Mouse (Mus musculus) testis, adult 2 months (tissue): ENCODE data around the gene C3. TPM values are rescaled to one million over a fixed set of nuclear protein-coding genes. Genes with fewer than 3 reads are reported as not detected.
A peak's percentile ranks its signal among the peaks of the same experiment; 100 is the strongest.

Experiments used
- H3K27ac ChIP-seq: fragments of 200-500 bp; 2 replicates; pipeline ENCODE4 v1.5.1; 2012; ENCODE audit warnings: low read depth, low read length; ENCODE audit not compliant: control insufficient read depth, insufficient read depth
- H3K27me3 ChIP-seq: fragments of 200-500 bp; 2 replicates; pipeline ENCODE4 v1.6.1; 2012; ENCODE audit warnings: mild to moderate bottlenecking, low read length, moderate library complexity; ENCODE audit not compliant: control insufficient read depth, insufficient read depth
- H3K36me3 ChIP-seq: fragments of 200-500 bp; 2 replicates; pipeline ENCODE4 v1.6.1; 2012; ENCODE audit warnings: mild to moderate bottlenecking, low read length; ENCODE audit not compliant: control insufficient read depth, insufficient read depth
- H3K4me1 ChIP-seq: fragments of 200-500 bp; 2 replicates; pipeline ENCODE4 v1.6.1; 2012; ENCODE audit warnings: low read length; ENCODE audit not compliant: control insufficient read depth, insufficient read depth
- H3K4me3 ChIP-seq: fragments of 200-500 bp; 2 replicates; pipeline ENCODE4 v1.5.1; 2012; ENCODE audit warnings: low read depth, mild to moderate bottlenecking, low read length, moderate library complexity, mixed read lengths; ENCODE audit not compliant: control insufficient read depth
- CTCF ChIP-seq: fragments of 200-500 bp; IDR thresholded peaks from 2 replicates; pipeline ENCODE4 v1.5.1; 2012; ENCODE audit warnings: low read depth, mild to moderate bottlenecking, inconsistent platforms, low read length, moderate library complexity; ENCODE audit not compliant: control insufficient read depth, insufficient read depth, insufficient replicate concordance
- POLR2A ChIP-seq: fragments of 200-500 bp; IDR thresholded peaks from 2 replicates; pipeline ENCODE4 v1.6.1; 2012; ENCODE audit warnings: low read depth, mild to moderate bottlenecking, inconsistent platforms, low read length, moderate library complexity; ENCODE audit not compliant: control insufficient read depth
- polyA plus RNA-seq: library from polyadenylated mRNA; depleted of rRNA; stranded (reverse); fragments of >200 nt; gene quantifications from 2 replicates; pipeline ENCODE4 v1.2.3, GENCODE M21; 2012

Gene C3
- polyA plus RNA-seq, 1 experiment: 6.3 TPM

DNA sequence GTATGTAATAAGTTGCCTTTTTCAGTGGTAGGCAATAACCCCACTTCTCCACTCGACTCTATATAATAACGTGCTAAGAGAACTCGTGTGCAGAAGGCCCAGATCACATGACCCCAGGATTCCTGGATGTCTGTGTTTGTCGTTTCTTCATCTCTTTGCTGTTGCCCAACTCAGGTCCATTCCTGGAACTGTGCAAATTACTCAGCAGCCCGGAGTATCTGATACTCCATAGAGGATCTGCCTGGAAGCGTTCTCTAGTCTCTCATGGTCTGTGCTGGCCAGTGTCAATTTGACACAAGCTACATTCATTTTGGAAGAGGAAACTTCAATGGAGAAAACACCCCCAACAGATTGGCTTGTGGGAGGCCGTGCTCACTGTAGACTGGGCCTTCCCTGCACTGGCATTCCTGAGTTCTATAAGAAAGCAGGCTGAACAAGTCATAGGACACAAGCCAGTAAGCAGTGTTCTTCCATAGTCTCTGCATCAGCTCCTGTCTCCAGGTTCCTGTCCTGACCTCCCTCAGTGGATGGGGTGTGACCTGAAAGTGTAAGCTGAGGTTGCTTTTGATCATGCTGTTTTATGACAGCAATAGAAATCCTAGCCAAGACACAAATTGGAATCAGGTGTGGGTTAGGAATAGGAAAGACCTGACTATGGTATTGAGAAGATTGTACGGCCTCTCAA is 32.5 kb downstream of the C3 start:
- Histone ChIP-seq H3K27ac (no peak overlapping the region), H3K4me3 (no peak overlapping the region), H3K4me1 (peaks cover 3% of the 10 kb centered on the region), H3K27me3 (no peaks in the 10 kb centered on the region), H3K36me3 (no peaks in the 10 kb centered on the region)
- TF ChIP-seq CTCF (no peak), POLR2A (no peak)

DNA sequence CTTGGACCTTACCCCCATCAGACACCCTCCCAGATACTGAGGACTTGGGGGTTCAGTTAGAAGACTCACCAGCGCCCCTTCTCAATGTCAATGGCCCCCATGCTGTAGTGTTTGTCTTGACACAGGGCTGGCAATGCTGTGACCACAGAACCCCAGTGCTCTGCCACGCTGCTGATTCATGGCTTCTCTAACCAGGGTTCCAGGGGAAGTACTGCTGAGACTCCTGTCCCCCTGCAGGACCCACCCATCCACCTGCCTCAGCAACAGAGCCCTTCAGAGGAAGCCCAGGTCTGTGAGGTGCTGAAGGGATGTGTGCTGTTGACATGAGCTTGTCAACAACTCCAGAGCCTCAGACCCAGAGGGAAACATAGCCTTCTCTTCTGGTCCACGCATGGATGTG is 33.2 kb downstream of the C3 start:
- H3K27me3 ChIP-seq: no peaks in the 10 kb centered on the region
- H3K36me3 ChIP-seq: no peaks in the 10 kb centered on the region
- TF ChIP-seq POLR2A (no peak), CTCF (no peak)
- no peak overlapping the region for H3K4me3 ChIP-seq
- H3K4me1 ChIP-seq: peaks cover 6% of the 10 kb centered on the region
- H3K27ac ChIP-seq: no peak overlapping the region

DNA sequence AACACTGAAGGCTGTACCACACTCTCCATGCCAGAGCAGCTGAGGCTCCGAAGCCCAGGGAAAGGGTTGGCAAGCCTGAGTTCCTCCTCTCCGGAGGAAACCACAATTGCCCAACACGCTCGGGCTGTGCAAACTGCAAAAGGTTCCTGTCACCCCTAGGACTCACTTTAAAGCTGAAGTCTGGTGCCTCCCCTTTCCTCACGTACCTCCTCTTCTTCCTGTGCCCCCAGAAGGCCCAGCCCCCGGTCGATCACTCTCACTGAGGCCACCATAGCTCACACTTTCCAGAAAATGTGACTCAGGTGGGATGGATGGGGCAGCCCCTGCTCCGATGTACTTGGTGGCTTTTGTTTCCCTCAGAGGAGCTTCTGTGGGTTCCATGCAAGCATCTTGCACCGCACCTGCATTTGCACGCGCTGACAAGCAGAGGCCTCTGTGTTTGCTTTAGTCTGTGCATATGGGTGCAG is 33.9 kb downstream of the C3 start, which contains the start of gene Tnfsf14:
Gene Tnfsf14 (minus strand): TSS at position 137 of the 467 bp plus-strand sequence.
- Histone ChIP-seq H3K4me3 (no peak within 1 kb of the TSS), H3K36me3 (no peaks in the 10 kb centered on the region), H3K27me3 (no peaks in the 10 kb centered on the region), H3K27ac (no peak within 1 kb of the TSS), H3K4me1 (peaks cover 6% of the 10 kb centered on the region)
- TF ChIP-seq CTCF (no peak), POLR2A (no peak)

DNA sequence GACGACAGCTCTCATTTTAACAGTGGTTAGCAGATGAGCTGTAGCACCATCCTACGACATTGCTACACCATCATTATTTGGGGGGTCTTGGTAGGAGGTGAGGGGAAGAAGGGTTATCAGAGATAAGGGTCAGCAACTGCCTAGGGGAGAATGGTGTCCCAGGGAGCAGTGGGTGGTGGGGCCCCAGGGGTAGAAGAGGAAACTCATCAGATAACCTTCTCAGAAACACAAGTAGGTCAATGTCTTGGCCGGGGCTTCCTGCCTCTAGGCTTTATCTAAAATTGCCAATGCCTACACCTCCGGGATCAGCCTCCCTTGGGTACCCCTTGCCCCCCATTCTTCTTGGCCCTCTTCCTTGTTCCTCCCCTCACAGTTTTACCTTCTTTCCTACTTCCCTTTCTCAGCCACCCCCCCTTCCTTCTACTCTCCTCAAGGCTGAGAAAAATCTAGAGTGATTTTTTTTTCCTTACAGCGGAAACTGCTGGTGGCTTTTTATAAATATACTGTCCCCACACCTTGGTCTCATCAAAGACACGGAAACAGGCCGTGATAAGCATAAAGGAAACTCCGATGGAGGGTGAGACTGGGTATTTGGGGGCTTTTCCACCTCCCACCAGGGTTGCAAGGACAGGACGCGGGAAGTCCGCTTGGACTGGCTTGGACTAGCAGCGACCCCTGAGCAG is 39.3 kb downstream of the C3 start:
- Histone ChIP-seq H3K36me3 (no peaks in the 10 kb centered on the region), H3K4me3 (no peak overlapping the region), H3K27ac (no peak overlapping the region), H3K27me3 (no peaks in the 10 kb centered on the region), H3K4me1 (peaks cover 6% of the 10 kb centered on the region)
- TF ChIP-seq POLR2A (no peak), CTCF (no peak)

DNA sequence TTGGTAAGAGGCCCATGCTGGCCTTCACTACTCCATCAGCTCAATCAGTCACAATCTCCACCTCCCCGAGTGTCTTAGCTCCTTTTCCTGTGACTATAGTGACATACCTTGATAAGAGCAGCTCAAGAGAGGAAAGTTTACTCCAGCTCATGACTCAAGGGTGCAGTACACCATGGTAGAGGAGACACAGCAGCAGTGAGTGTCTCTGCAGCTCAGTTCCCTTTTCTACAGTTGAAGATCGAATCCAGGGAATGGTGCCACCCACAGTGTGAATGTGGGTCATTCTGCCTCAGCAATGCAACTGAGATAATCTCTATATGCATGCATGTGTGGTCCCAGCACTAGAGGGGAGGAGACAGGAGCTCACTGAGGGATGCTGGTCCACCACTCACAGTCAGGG is 42.3 kb downstream of the C3 start:
- Histone ChIP-seq H3K27ac (no peak overlapping the region), H3K36me3 (no peaks in the 10 kb centered on the region), H3K27me3 (no peaks in the 10 kb centered on the region), H3K4me3 (no peak overlapping the region), H3K4me1 (peaks cover 4% of the 10 kb centered on the region)
- TF ChIP-seq CTCF (no peak), POLR2A (no peak)

DNA sequence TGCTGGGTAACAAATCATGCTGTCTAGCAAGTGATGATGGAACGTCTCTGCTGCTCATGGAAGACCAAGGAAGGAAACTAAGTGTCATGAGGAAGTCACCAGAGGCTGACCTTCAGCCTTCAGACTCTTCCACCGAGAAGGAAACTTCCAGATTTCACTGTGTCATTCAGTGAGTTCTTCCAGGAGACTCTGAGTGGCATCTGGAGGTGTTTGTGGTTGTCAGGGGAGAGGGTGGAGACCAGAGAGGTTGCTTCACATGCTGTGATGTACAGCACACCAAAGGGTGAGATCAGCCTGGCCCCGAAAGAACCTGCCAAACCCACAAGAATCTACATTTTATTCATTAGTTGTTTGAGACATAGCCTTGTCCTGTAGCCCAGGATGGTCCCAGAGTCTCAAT is 45.1 kb downstream of the C3 start:
- TF ChIP-seq CTCF (no peak), POLR2A (no peak)
- no peaks in the 10 kb centered on the region for H3K27me3 ChIP-seq
- no peaks in the 10 kb centered on the region for H3K36me3 ChIP-seq
- no peak overlapping the region for H3K4me3 ChIP-seq
- H3K4me1 ChIP-seq: no peaks in the 10 kb centered on the region
- H3K27ac ChIP-seq: no peak overlapping the region

DNA sequence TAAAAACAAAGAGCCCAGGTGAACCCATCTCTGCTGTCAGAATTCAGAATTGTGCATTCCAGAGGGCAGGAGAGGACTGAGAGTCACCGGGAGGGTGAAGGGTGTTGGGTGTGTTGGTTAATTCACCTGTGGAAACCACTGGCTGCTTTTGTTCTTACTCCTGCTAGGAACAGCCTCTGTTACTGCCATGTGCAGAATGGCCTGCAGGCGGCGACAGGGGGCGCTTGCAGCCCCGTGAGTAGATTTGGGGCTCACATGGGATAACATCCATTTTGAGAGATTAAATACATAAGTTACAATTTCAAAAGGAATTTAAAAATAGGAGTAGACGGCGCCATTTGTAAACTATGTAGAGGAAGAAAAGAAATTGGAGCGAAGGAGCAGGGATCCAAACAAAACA is 47.6 kb downstream of the C3 start:
- TF ChIP-seq POLR2A (no peak), CTCF (peak; percentile 48; the same call in 1 of the 2 replicates)
- no peaks in the 10 kb centered on the region for H3K27me3 ChIP-seq

More for the DNA sequence above, 47.6 kb downstream of the C3 start:
- no peaks in the 10 kb centered on the region for H3K4me1 ChIP-seq
- no peak overlapping the region for H3K27ac ChIP-seq
- no peak overlapping the region for H3K4me3 ChIP-seq
- H3K36me3 ChIP-seq: no peaks in the 10 kb centered on the region
